Mouse (Mus musculus): Measurements from ENCODE around the gene Thrb.

GRCm38 (mm10) chr14:17722824-17723445 is 62.9 kb downstream of the Thrb start:
- no peak for TF ChIP-seq CTCF (IDR thresholded peaks at IDR 0.05; ENCODE audit: low read depth)
- TF ChIP-seq EP300 (IDR thresholded peaks at IDR 0.05; ENCODE audit: low read depth) = no peak

Measured in liver, postnatal 0 days (tissue).